Comparison of ENCODE assay signal across 8 mouse cellular contexts in the genomic region with DNA sequence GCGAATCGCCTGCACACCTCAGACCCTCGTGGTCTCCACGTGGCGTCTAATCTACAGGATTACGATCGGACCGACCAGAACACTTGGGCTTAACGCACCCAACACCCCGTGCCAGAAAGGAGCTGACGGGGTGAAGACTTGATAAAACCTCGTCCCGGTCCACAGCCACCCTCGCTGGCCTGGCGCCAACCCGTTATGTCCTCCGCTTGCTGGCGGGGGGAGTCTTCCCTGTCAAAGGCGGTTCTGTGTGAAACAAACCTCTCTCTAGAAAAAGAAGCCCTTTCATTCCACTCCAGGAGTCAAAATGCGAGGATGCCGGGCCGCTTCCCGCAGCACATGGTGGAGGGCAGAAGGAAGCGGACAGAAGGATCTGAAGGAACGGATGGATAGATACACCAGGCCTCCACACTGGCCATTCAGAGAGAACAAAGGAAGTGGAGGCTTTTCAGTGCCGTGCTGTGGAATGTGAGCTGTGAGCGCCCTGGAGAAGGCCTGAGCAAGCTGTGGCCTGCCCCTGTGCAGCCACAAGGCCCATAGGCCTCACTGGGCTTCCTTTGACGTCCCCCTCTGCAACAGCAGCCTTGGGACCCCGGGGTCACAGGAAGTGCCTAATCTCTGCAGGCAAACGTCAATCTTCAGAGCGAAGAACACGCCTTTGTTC.
DNase-seq lines count a peak whose midpoint lies in the region; ATAC-seq lines count a peak whose summit lies in the region.

No protein-coding gene starts in this region.

- H3K9ac ChIP-seq in midbrain, embryonic 15.5 days, result no peak overlapping the region

- H3K27ac ChIP-seq in midbrain, embryonic 15.5 days, result no peak overlapping the region

- H3K4me3 ChIP-seq in midbrain, embryonic 15.5 days, result no peak overlapping the region

- no peaks in the 10 kb centered on the region for H3K36me3 ChIP-seq in midbrain, embryonic 15.5 days (replicated peaks)

- H3K4me1 ChIP-seq in midbrain, embryonic 15.5 days, result peaks cover 4% of the 10 kb centered on the region; the same call in 1 of the 2 replicates

- H3K9me3 ChIP-seq in midbrain, embryonic 15.5 days, result no peaks in the 10 kb centered on the region

- peak; percentile 39 to 52 for DNase-seq in layer of hippocampus, postnatal 10 days (ENCODE audit: low spot score in 2 of 2)
- DNase-seq in layer of hippocampus, adult 9-11 months, result no peak
- DNase-seq in embryo, embryonic 10.5 days (ENCODE audit: low spot score), result peak; percentile 69
- DNase-seq in heart, postnatal 4 days, result peak; percentile 31
- no peak for DNase-seq in ovary, postnatal 10 days (ENCODE audit: low spot score)
- DNase-seq in lung, postnatal 25 days (ENCODE audit: low spot score), result no peak
- no peak for DNase-seq in spleen, postnatal 4 days (ENCODE audit: low spot score in 2 of 2)

- H3K4me2 ChIP-seq in midbrain, embryonic 15.5 days, result no peak overlapping the region

- WGBS in midbrain, embryonic 15.5 days, result 62% methylated on average over 32 of the region's 32 CpGs

- no peaks in the 10 kb centered on the region for H3K27me3 ChIP-seq in midbrain, embryonic 15.5 days (replicated peaks)

- peak; percentile 43; the same call in 1 of the 2 replicates for ATAC-seq in midbrain, embryonic 15.5 days (replicated peaks)

Comparison
In these comparisons a context has a peak if more than half of its experiments do, and no peak if none do; other contexts are left out.
1. DNase-seq: peak in layer of hippocampus, postnatal 10 days (2 of 2), embryo, embryonic 10.5 days (single experiment) and heart, postnatal 4 days (single experiment); none in layer of hippocampus, adult 9-11 months (single experiment), ovary, postnatal 10 days (single experiment), lung, postnatal 25 days (single experiment) and spleen, postnatal 4 days (0 of 2).